In genomic region chr7:81860071-81860470, GRCm38 (mm10) we compare ENCODE assay signal across 9 mouse cellular contexts. TPM values are rescaled to one million over a fixed set of nuclear protein-coding genes. Genes with fewer than 3 reads are reported as not detected.
DNase-seq lines count a peak whose midpoint lies in the region; ATAC-seq and TF ChIP-seq lines count a peak whose summit lies in the region.
"Had no signal": no experiment of that assay in that cellular context is flagged by ENCODE, and none has a peak within 500 bp of the region (broad histone marks: within the 10 kb centered on the region; RNA-seq: fewer than 3 reads in every experiment).

No protein-coding gene starts in this region.

- no peak for ATAC-seq in heart, embryonic 11.5 days (replicated peaks; ENCODE audit: insufficient number of reproducible peaks, low FRiP score, low TSS enrichment)
- ATAC-seq in limb, embryonic 13.5 days (ENCODE audit: low FRiP score, low read depth) = no peak
- ATAC-seq in midbrain, embryonic 11.5 days (ENCODE audit: low FRiP score) = no peak

- H3K9ac ChIP-seq in heart, embryonic 11.5 days (ENCODE audit: low read depth, low read length) = peak overlapping the region; percentile 81; the same call in 1 of the 2 replicates
- H3K9ac ChIP-seq in limb, embryonic 13.5 days = peak overlapping the region; percentile 79; the same call in 1 of the 2 replicates
- H3K9ac ChIP-seq in midbrain, embryonic 11.5 days (ENCODE audit: low read length) = no peak overlapping the region

- H3K27ac ChIP-seq in bone marrow macrophage, adult 2 months (ENCODE audit: insufficient read depth, low read depth, low read length) = peak overlapping the region; percentile 91
- H3K27ac ChIP-seq in heart, embryonic 11.5 days (ENCODE audit: low read depth, low read length) = no peak overlapping the region
- no peak overlapping the region for H3K27ac ChIP-seq in limb, embryonic 13.5 days
- no peak overlapping the region for H3K27ac ChIP-seq in midbrain, embryonic 11.5 days (ENCODE audit: low read depth, low read length)

- 0 out of 2 replicates have a peak, but pooled peaks cover 8% of the 10 kb centered on the region for H3K27me3 ChIP-seq in heart, embryonic 11.5 days (ENCODE audit: control insufficient read depth, insufficient read depth, low read length)
- H3K27me3 ChIP-seq in limb, embryonic 13.5 days = peaks cover 57% of the 10 kb centered on the region
- peaks cover 5% of the 10 kb centered on the region; the same call in 1 of the 2 replicates for H3K27me3 ChIP-seq in midbrain, embryonic 11.5 days (ENCODE audit: control insufficient read depth, insufficient read depth, low read length)

- H3K4me1 ChIP-seq in bone marrow macrophage, adult 2 months (ENCODE audit: control insufficient read depth, insufficient read depth, low read length) = peaks cover 44% of the 10 kb centered on the region
- H3K4me1 ChIP-seq in heart, embryonic 11.5 days (ENCODE audit: control insufficient read depth, insufficient read depth, low read length) = peaks cover 36% of the 10 kb centered on the region
- H3K4me1 ChIP-seq in limb, embryonic 13.5 days = peaks cover 22% of the 10 kb centered on the region; the same call in 1 of the 2 replicates
- H3K4me1 ChIP-seq in midbrain, embryonic 11.5 days (ENCODE audit: control insufficient read depth, insufficient read depth, low read length) = peaks cover 3% of the 10 kb centered on the region; the same call in 1 of the 2 replicates

- peak overlapping the region; percentile 95 for H3K4me2 ChIP-seq in heart, embryonic 11.5 days
- peak overlapping the region; percentile 99 for H3K4me2 ChIP-seq in limb, embryonic 13.5 days (replicated peaks)
- H3K4me2 ChIP-seq in midbrain, embryonic 11.5 days = peak overlapping the region; percentile 74

- peak; percentile 46 to 47 for DNase-seq in frontal cortex, postnatal 36 days (ENCODE audit: low spot score in 2 of 2)
- DNase-seq in frontal cortex, postnatal 25 days (ENCODE audit: low spot score in 2 of 2) = no peak
- DNase-seq in midbrain, embryonic 11.5 days (ENCODE audit: low spot score, missing footprints) = no peak
- peak; percentile 57 for DNase-seq in thymus, postnatal 14 days
- no peak for DNase-seq in ovary, postnatal 14 days (ENCODE audit: low spot score)

- H3K9me3 ChIP-seq in heart, embryonic 11.5 days (replicated peaks; ENCODE audit: control insufficient read depth, low read length) = no peaks in the 10 kb centered on the region
- no peaks in the 10 kb centered on the region for H3K9me3 ChIP-seq in limb, embryonic 13.5 days
- H3K9me3 ChIP-seq in midbrain, embryonic 11.5 days (ENCODE audit: control insufficient read depth, low read length) = no peaks in the 10 kb centered on the region

- H3K4me3 ChIP-seq in bone marrow macrophage, adult 2 months (ENCODE audit: insufficient read depth, low read length) = peak overlapping the region; percentile 81
- peak overlapping the region; percentile 74 for H3K4me3 ChIP-seq in heart, embryonic 11.5 days (ENCODE audit: low read depth, low read length)
- H3K4me3 ChIP-seq in limb, embryonic 13.5 days = peak overlapping the region; percentile 69
- no peak overlapping the region; the same call in 1 of the 2 replicates for H3K4me3 ChIP-seq in midbrain, embryonic 11.5 days (ENCODE audit: low read depth, low read length)

- no peaks in the 10 kb centered on the region for H3K36me3 ChIP-seq in heart, embryonic 11.5 days (ENCODE audit: control insufficient read depth, insufficient read depth, low read length)
- no peaks in the 10 kb centered on the region for H3K36me3 ChIP-seq in limb, embryonic 13.5 days
- no peaks in the 10 kb centered on the region for H3K36me3 ChIP-seq in midbrain, embryonic 11.5 days (ENCODE audit: control insufficient read depth, insufficient read depth, low read length)

- no peak for TF ChIP-seq POLR2A in bone marrow macrophage, adult 2 months (IDR thresholded peaks at IDR 0.05; ENCODE audit: borderline replicate concordance, low read depth, low read length)

- WGBS in heart, embryonic 11.5 days (ENCODE audit: insufficient replicate concordance) = 37% methylated on average over 11 of the region's 11 CpGs
- 48% methylated on average over 11 of the region's 11 CpGs for WGBS in limb, embryonic 13.5 days
- WGBS in midbrain, embryonic 11.5 days = 54% methylated on average over 11 of the region's 11 CpGs

- no peak for TF ChIP-seq CTCF in bone marrow macrophage, adult 2 months (IDR thresholded peaks at IDR 0.05; ENCODE audit: low read depth, low read length)

RNA-seq across cellular contexts. Expression of gene Tm6sf1, which starts 1.3 kb away (rescaled TPM):
- 241 and 248 TPM in 2 replicates for polyA plus RNA-seq in bone marrow macrophage, adult 2 months (2012; ENCODE audit: insufficient read depth, insufficient read length, missing spikeins)
- 27.0 and 29.4 TPM in 2 replicates for polyA plus RNA-seq in heart, embryonic 11.5 days (2014; fragmentation: Nextera tagmentation; extraction: Ambion mirVana)
- 17.0 and 19.5 TPM in 2 replicates for polyA plus RNA-seq in limb, embryonic 13.5 days (2015; fragmentation: Nextera tagmentation; extraction: Ambion mirVana)
- polyA plus RNA-seq in midbrain, embryonic 11.5 days (2014; fragmentation: Nextera tagmentation; extraction: Ambion mirVana) = 13.1 and 13.4 TPM in 2 replicates

RNA-seq across cellular contexts. Expression of gene Gm10160, which starts 4.5 kb away (rescaled TPM):
- not detected in 2 replicates for polyA plus RNA-seq in bone marrow macrophage, adult 2 months (2012; ENCODE audit: insufficient read depth, insufficient read length, missing spikeins)
- not detected in 2 replicates for polyA plus RNA-seq in heart, embryonic 11.5 days (2014; fragmentation: Nextera tagmentation; extraction: Ambion mirVana)
- polyA plus RNA-seq in limb, embryonic 13.5 days (2015; fragmentation: Nextera tagmentation; extraction: Ambion mirVana) = not detected in 2 replicates
- not detected in 2 replicates for polyA plus RNA-seq in midbrain, embryonic 11.5 days (2014; fragmentation: Nextera tagmentation; extraction: Ambion mirVana)
- polyA plus RNA-seq: gonadal fat pad, adult 2 months had no signal

RNA-seq across cellular contexts. Expression of gene Btbd1, which starts 30.8 kb away (rescaled TPM):
- 101 and 104 TPM in 2 replicates for polyA plus RNA-seq in bone marrow macrophage, adult 2 months (2012; ENCODE audit: insufficient read depth, insufficient read length, missing spikeins)
- polyA plus RNA-seq in heart, embryonic 11.5 days (2014; fragmentation: Nextera tagmentation; extraction: Ambion mirVana) = 94.0 and 94.8 TPM in 2 replicates
- 65.9 and 72.8 TPM in 2 replicates for polyA plus RNA-seq in limb, embryonic 13.5 days (2015; fragmentation: Nextera tagmentation; extraction: Ambion mirVana)
- 102 and 106 TPM in 2 replicates for polyA plus RNA-seq in midbrain, embryonic 11.5 days (2014; fragmentation: Nextera tagmentation; extraction: Ambion mirVana)

Comparison
In these comparisons a context has a peak if more than half of its experiments do, and no peak if none do; other contexts are left out.
1. DNase-seq: peak in frontal cortex, postnatal 36 days (2 of 2) and thymus, postnatal 14 days (single experiment); none in frontal cortex, postnatal 25 days (0 of 2), midbrain, embryonic 11.5 days (single experiment) and ovary, postnatal 14 days (single experiment).
2. Peak in every context shown above with its lines, with median percentiles within 50 percentile points of each other: H3K4me2 ChIP-seq.